Mouse (Mus musculus) limb, embryonic 14.5 days (tissue): ENCODE results near the gene Znhit6. TPM values are rescaled to one million over a fixed set of nuclear protein-coding genes. Genes with fewer than 3 reads are reported as not detected.

Source experiments
- ATAC-seq: fragments of 200-750 bp; cut with Nextera tagmentation; 2 replicates; pipeline ENCODE4 v1.8.0; 2017; ENCODE audit warnings: low read depth, moderate number of reproducible peaks, moderate TSS enrichment; ENCODE audit not compliant: low FRiP score
- DNase-seq: peaks from one replicate; pipeline ENCODE4 v3.0.0-alpha.2; 2015; ENCODE audit warnings: low spot score
- H3K27ac ChIP-seq: fragments of 300-500 bp; sonication (generic); replicated peaks from 2 replicates; pipeline ENCODE4 v1.5.1; 2014; ENCODE audit warnings: low read depth, mild to moderate bottlenecking, low read length, moderate library complexity, mixed read lengths
- H3K27me3 ChIP-seq: fragments of 300-500 bp; sonication (generic); 2 replicates; pipeline ENCODE4 v1.6.1; 2014; ENCODE audit warnings: low read length, mixed read lengths; ENCODE audit not compliant: control insufficient read depth, insufficient read depth
- H3K36me3 ChIP-seq: fragments of 300-500 bp; sonication (generic); 2 replicates; pipeline ENCODE4 v1.6.1; 2014; ENCODE audit warnings: mild to moderate bottlenecking, low read length, moderate library complexity, mixed read lengths; ENCODE audit not compliant: control insufficient read depth, insufficient read depth
- H3K4me1 ChIP-seq: fragments of 300-500 bp; sonication (generic); 2 replicates; pipeline ENCODE4 v1.6.1; 2014; ENCODE audit warnings: antibody characterized with exemption, low read length, mixed read lengths; ENCODE audit not compliant: control insufficient read depth, insufficient read depth
- H3K4me2 ChIP-seq: fragments of 300-500 bp; sonication (generic); replicated peaks from 2 replicates; pipeline ENCODE4 v1.6.1; 2014; ENCODE audit warnings: low read depth, mild to moderate bottlenecking, low read length, moderate library complexity; ENCODE audit not compliant: severe bottlenecking
- H3K4me3 ChIP-seq: fragments of 300-500 bp; sonication (generic); replicated peaks from 2 replicates; pipeline ENCODE4 v1.5.1; 2014; ENCODE audit warnings: low read length
- H3K9ac ChIP-seq: fragments of 300-500 bp; sonication (generic); 2 replicates; pipeline ENCODE4 v1.6.1; 2014; ENCODE audit warnings: mild to moderate bottlenecking, low read depth, low read length, moderate library complexity; ENCODE audit not compliant: severe bottlenecking
- H3K9me3 ChIP-seq: fragments of 300-500 bp; sonication (generic); 2 replicates; pipeline ENCODE4 v1.6.1; 2016; ENCODE audit warnings: low read length; ENCODE audit not compliant: control insufficient read depth
- POLR2A ChIP-seq: fragments of 200-500 bp; IDR thresholded peaks from 2 replicates; pipeline ENCODE4 v1.8.0; 2012; ENCODE audit warnings: inconsistent platforms, mild to moderate bottlenecking, moderate library complexity, borderline replicate concordance; ENCODE audit not compliant: insufficient read depth, insufficient read length; ENCODE audit errors: extremely low read depth
- WGBS: fragments of 180-500 bp; shearing (Covaris S2); extraction: QIAGEN DNeasy Blood & Tissue Kit; methylation state at CpG from one replicate; pipeline ENCODE4 v1.1.7; 2014; 5-methylcytosine and 5-hydroxymethylcytosine counted together
- polyA plus RNA-seq, 2 experiments: library from polyadenylated mRNA; depleted of rRNA in 1 of 2; stranded (reverse) in 1 of 2; unstranded in 1 of 2; fragments of >200 nt; fragmentation: Nextera tagmentation in 1 of 2; extraction: Ambion mirVana in 1 of 2; gene quantifications; 2 replicates each; pipeline versions ENCODE4 v1.2.1 to v1.2.3; 2012 to 2014

Gene Znhit6
- polyA plus RNA-seq, 2 experiments: 24.4 to 35.5 TPM

GRCm38 (mm10) chr3:145556206-145556605, 19.8 kb upstream of the Znhit6 start:
- WGBS: 93% methylated on average over 10 of the region's 10 CpGs
- Histone ChIP-seq H3K4me2 (no peak overlapping the region), H3K4me1 (no peaks in the 10 kb centered on the region), H3K27ac (no peak overlapping the region), H3K9ac (no peak overlapping the region), H3K36me3 (no peaks in the 10 kb centered on the region), H3K27me3 (no peaks in the 10 kb centered on the region), H3K9me3 (0 out of 2 replicates have a peak, but pooled peaks cover 4% of the 10 kb centered on the region), H3K4me3 (no peak overlapping the region)
- no peak for ATAC-seq
- TF ChIP-seq POLR2A: no peak
- no peak for DNase-seq

GRCm38 (mm10) chr3:145559675-145560074, 16.3 kb upstream of the Znhit6 start:
- Histone ChIP-seq H3K27me3 (no peaks in the 10 kb centered on the region), H3K36me3 (no peaks in the 10 kb centered on the region), H3K4me3 (no peak overlapping the region), H3K9me3 (0 out of 2 replicates have a peak, but pooled peaks cover 11% of the 10 kb centered on the region), H3K9ac (no peak overlapping the region), H3K4me1 (no peaks in the 10 kb centered on the region), H3K27ac (no peak overlapping the region), H3K4me2 (no peak overlapping the region)
- ATAC-seq: no peak
- 86% methylated on average over 5 of the region's 5 CpGs for WGBS
- DNase-seq: no peak
- TF ChIP-seq POLR2A: no peak

- no peak for TF ChIP-seq POLR2A
- DNase-seq (no peak), ATAC-seq (no peak)
- WGBS: 69% methylated on average over 4 of the region's 4 CpGs
- Histone ChIP-seq H3K4me3 (no peak overlapping the region), H3K9ac (no peak overlapping the region), H3K36me3 (no peaks in the 10 kb centered on the region), H3K27me3 (no peaks in the 10 kb centered on the region), H3K27ac (no peak overlapping the region), H3K4me1 (no peaks in the 10 kb centered on the region), H3K9me3 (0 out of 2 replicates have a peak, but pooled peaks cover 11% of the 10 kb centered on the region), H3K4me2 (no peak overlapping the region)
These were observed 15.9 kb upstream of the Znhit6 start for GRCm38 (mm10) chr3:145560117-145560516.

GRCm38 (mm10) chr3:145574468-145574867, 1.5 kb upstream of the Znhit6 start:
- no peak for TF ChIP-seq POLR2A
- H3K36me3 ChIP-seq: peaks cover 17% of the 10 kb centered on the region
- no peak for ATAC-seq
- peaks cover 8% of the 10 kb centered on the region for H3K4me1 ChIP-seq
- no peaks in the 10 kb centered on the region for H3K27me3 ChIP-seq
- 81% methylated on average over 3 of the region's 3 CpGs for WGBS
- no peak overlapping the region for H3K9ac ChIP-seq
- DNase-seq: no peak
- no peaks in the 10 kb centered on the region for H3K9me3 ChIP-seq
- no peak overlapping the region for H3K4me2 ChIP-seq
- no peak overlapping the region for H3K27ac ChIP-seq
- H3K4me3 ChIP-seq: no peak overlapping the region

- H3K9me3 ChIP-seq: no peaks in the 10 kb centered on the region
- no peak overlapping the region for H3K4me3 ChIP-seq
- no peak for ATAC-seq
- no peak overlapping the region for H3K4me2 ChIP-seq
- no peak overlapping the region for H3K9ac ChIP-seq
- H3K4me1 ChIP-seq: peaks cover 8% of the 10 kb centered on the region
- no peak for DNase-seq
- peaks cover 24% of the 10 kb centered on the region for H3K36me3 ChIP-seq
- WGBS: 82% methylated on average over 7 of the region's 7 CpGs
- no peak for TF ChIP-seq POLR2A
- no peak overlapping the region for H3K27ac ChIP-seq
- H3K27me3 ChIP-seq: no peaks in the 10 kb centered on the region
These were observed 665 bp upstream of the Znhit6 start for GRCm38 (mm10) chr3:145575340-145575739.

GRCm38 (mm10) chr3:145576482-145576822, 447 bp downstream of the Znhit6 start:
- Histone ChIP-seq H3K27ac (no peak overlapping the region; the same call in 1 of the 2 replicates), H3K4me1 (peaks cover 8% of the 10 kb centered on the region), H3K36me3 (peaks cover 33% of the 10 kb centered on the region), H3K4me3 (peak overlapping the region; percentile 73), H3K9me3 (no peaks in the 10 kb centered on the region), H3K9ac (peak overlapping the region; percentile 54), H3K4me2 (peak overlapping the region; percentile 84), H3K27me3 (no peaks in the 10 kb centered on the region)
- 2% methylated on average over 11 of the region's 11 CpGs for WGBS
- ATAC-seq (peak; percentile 21; the same call in 1 of the 2 replicates), DNase-seq (no peak)
- TF ChIP-seq POLR2A: no peak
